Mouse (Mus musculus): ENCODE results near the gene Ccdc142. TPM values are rescaled to one million over a fixed set of nuclear protein-coding genes. Genes with fewer than 3 reads are reported as not detected.

Gene Ccdc142
- polyA plus RNA-seq (2015; fragmentation: Nextera tagmentation; extraction: Ambion mirVana), result 1.6 and 3.6 TPM in 2 replicates

- H3K4me3 ChIP-seq, result peak within 1 kb of the TSS; percentile 77
- H3K27ac ChIP-seq, result peak within 1 kb of the TSS; percentile 83
- H3K36me3 ChIP-seq, result 0 out of 2 replicates have a peak, but pooled peaks cover 3% of the 10 kb centered on the region
- peak; percentile 89 for ATAC-seq (ENCODE audit: low FRiP score, low read depth)
- no peaks in the 10 kb centered on the region for H3K9me3 ChIP-seq
- peak within 1 kb of the TSS; percentile 99 for H3K4me2 ChIP-seq (replicated peaks)
- H3K9ac ChIP-seq, result peak within 1 kb of the TSS; percentile 86
- peaks cover 2% of the 10 kb centered on the region; the same call in 1 of the 2 replicates for H3K27me3 ChIP-seq
- WGBS, result under 1% methylated on average over 25 of the region's 25 CpGs
- H3K4me1 ChIP-seq, result peaks cover 15% of the 10 kb centered on the region
Measured at GRCm38 (mm10) chr6:83101316-83101687, at the start of gene Ccdc142, which contains the start of gene Gm42688. TSS of gene Ccdc142 (plus strand) at chr6:83101601. TSS of gene Gm42688 (plus strand) at chr6:83101617.

GRCm38 (mm10) chr6:83053136-83053960, 48.1 kb upstream of the Ccdc142 start:
- peaks cover 59% of the 10 kb centered on the region for H3K36me3 ChIP-seq
- H3K9me3 ChIP-seq, result no peaks in the 10 kb centered on the region
- H3K27me3 ChIP-seq, result 0 out of 2 replicates have a peak, but pooled peaks cover under 1% of the 10 kb centered on the region
- peak overlapping the region; percentile 93 for H3K27ac ChIP-seq
- peak overlapping the region; percentile 77 for H3K4me2 ChIP-seq (replicated peaks)
- peaks cover 30% of the 10 kb centered on the region for H3K4me1 ChIP-seq
- WGBS, result 1% methylated on average over 26 of the region's 26 CpGs
- H3K9ac ChIP-seq, result peak overlapping the region; percentile 95
- peak overlapping the region; percentile 96 for H3K4me3 ChIP-seq
- no peak for ATAC-seq (ENCODE audit: low FRiP score, low read depth)

DNA sequence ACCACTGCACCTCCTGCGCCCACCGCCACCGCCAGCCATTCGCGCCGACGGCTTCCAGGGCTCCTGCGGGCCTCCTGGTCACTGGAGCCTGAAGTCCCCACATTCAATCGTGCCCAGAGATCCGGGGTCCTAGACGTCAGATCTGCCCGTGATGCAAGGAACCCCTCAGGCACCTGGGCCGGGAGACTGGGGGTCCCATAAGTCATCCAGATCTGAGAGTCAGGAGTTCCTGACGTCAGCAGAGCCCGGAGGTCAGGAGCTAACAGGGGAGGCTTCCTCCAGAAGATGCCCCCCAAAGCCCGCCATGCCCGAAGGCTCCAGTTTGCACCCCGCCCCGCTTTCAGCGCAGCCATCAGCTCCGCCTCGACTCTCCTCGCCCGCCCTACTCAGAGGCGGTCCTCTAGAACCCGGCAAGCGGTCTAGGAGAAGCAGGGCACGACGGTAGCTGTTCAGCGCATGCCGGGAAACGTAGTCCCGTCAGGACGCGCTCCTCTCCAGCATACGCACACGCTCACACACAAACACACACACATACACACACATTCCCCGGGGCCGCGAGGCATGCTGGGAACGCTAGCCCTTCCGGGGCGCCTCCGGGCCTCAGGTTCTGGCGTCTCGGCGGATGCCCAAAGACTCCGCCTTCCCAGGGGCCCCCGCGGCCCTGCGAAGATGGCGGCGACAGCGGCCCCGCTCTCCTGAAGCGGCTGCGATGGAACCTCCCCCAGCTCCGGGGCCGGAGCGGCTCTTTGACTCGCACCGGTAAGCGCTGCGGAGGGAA, 47.1 kb upstream of the Ccdc142 start, which contains the start of gene Aup1:
Gene Aup1, plus strand, starts transcription at position 448 of the 778 bp plus-strand sequence.
- peaks cover 30% of the 10 kb centered on the region for H3K4me1 ChIP-seq
- peak within 1 kb of the TSS; percentile 77 for H3K4me2 ChIP-seq (replicated peaks)
- no peaks in the 10 kb centered on the region for H3K9me3 ChIP-seq
- peak within 1 kb of the TSS; percentile 95 for H3K9ac ChIP-seq
- H3K27ac ChIP-seq, result peak within 1 kb of the TSS; percentile 93
- peak within 1 kb of the TSS; percentile 96 for H3K4me3 ChIP-seq
- H3K36me3 ChIP-seq, result peaks cover 55% of the 10 kb centered on the region
- under 1% methylated on average over 64 of the region's 64 CpGs for WGBS
- ATAC-seq (ENCODE audit: low FRiP score, low read depth), result peak; percentile 96
- peaks cover 9% of the 10 kb centered on the region for H3K27me3 ChIP-seq

- H3K4me1 ChIP-seq, result peaks cover 30% of the 10 kb centered on the region
- peak within 1 kb of the TSS; percentile 96 for H3K4me3 ChIP-seq
- ATAC-seq (ENCODE audit: low FRiP score, low read depth), result no peak; the same call in 1 of the 2 replicates
- H3K27ac ChIP-seq, result peak within 1 kb of the TSS; percentile 93
- H3K9me3 ChIP-seq, result no peaks in the 10 kb centered on the region
- under 1% methylated on average over 48 of the region's 50 CpGs for WGBS
- H3K9ac ChIP-seq, result peak within 1 kb of the TSS; percentile 95
- H3K4me2 ChIP-seq (replicated peaks), result peak within 1 kb of the TSS; percentile 77
- H3K36me3 ChIP-seq, result peaks cover 48% of the 10 kb centered on the region
- H3K27me3 ChIP-seq, result peaks cover 16% of the 10 kb centered on the region
Measured at GRCm38 (mm10) chr6:83054871-83055431, 46.5 kb upstream of the Ccdc142 start, which contains the start of gene Htra2. TSS of gene Htra2 (minus strand) at chr6:83055273.

GRCm38 (mm10) chr6:83057790-83058189, 43.6 kb upstream of the Ccdc142 start, which contains the start of gene Dqx1:
TSS of gene Dqx1 (plus strand) at chr6:83057844.
- no peak within 1 kb of the TSS; the same call in 1 of the 2 replicates for H3K4me3 ChIP-seq
- H3K4me1 ChIP-seq, result peaks cover 20% of the 10 kb centered on the region
- ATAC-seq (ENCODE audit: low FRiP score, low read depth), result no peak
- 55% methylated on average over 3 of the region's 3 CpGs for WGBS
- no peaks in the 10 kb centered on the region for H3K9me3 ChIP-seq
- H3K9ac ChIP-seq, result no peak within 1 kb of the TSS
- peaks cover 44% of the 10 kb centered on the region for H3K27me3 ChIP-seq
- no peak within 1 kb of the TSS for H3K27ac ChIP-seq
- H3K36me3 ChIP-seq, result peaks cover 27% of the 10 kb centered on the region
- no peak within 1 kb of the TSS for H3K4me2 ChIP-seq (replicated peaks)

DNA sequence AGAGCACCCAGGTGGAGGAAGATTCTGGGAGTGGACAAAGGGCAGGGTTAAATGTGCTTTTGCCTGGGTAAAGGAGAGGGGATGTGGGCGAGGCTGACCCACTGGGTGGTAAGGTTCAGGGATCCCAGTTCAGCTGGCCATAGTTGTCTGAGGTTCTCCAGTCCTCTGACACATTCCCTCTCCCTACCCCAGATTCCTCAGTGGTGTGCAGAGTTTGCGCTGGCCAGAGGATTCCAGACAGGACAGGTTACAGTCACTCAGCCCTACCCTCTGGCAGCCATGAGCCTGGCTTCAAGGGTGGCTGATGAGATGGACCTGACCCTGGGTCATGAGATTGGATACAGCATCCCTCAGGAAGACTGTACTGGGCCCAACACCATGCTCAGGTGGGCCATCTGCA, 42.7 kb upstream of the Ccdc142 start:
- WGBS, result 81% methylated on average over 2 of the region's 2 CpGs
- H3K27me3 ChIP-seq, result peaks cover 53% of the 10 kb centered on the region

GRCm38 (mm10) chr6:83065995-83066394, 35.4 kb upstream of the Ccdc142 start:
- 39% methylated on average over 8 of the region's 8 CpGs for WGBS
- H3K27ac ChIP-seq, result no peak overlapping the region
- peaks cover 100% of the 10 kb centered on the region for H3K27me3 ChIP-seq
- H3K9ac ChIP-seq, result no peak overlapping the region
- no peak for ATAC-seq (ENCODE audit: low FRiP score, low read depth)
- H3K4me2 ChIP-seq (replicated peaks), result no peak overlapping the region
- H3K4me1 ChIP-seq, result peaks cover 19% of the 10 kb centered on the region
- no peak overlapping the region for H3K4me3 ChIP-seq
- no peaks in the 10 kb centered on the region for H3K36me3 ChIP-seq
- H3K9me3 ChIP-seq, result no peaks in the 10 kb centered on the region

More for the DNA sequence above, 42.7 kb upstream of the Ccdc142 start:
- Histone ChIP-seq H3K4me2 (replicated peaks) (no peak overlapping the region), H3K9me3 (no peaks in the 10 kb centered on the region), H3K9ac (no peak overlapping the region), H3K36me3 (peaks cover 27% of the 10 kb centered on the region), H3K4me1 (peaks cover 13% of the 10 kb centered on the region), H3K4me3 (no peak overlapping the region), H3K27ac (no peak overlapping the region)
- ATAC-seq (ENCODE audit: low FRiP score, low read depth), result no peak

DNA sequence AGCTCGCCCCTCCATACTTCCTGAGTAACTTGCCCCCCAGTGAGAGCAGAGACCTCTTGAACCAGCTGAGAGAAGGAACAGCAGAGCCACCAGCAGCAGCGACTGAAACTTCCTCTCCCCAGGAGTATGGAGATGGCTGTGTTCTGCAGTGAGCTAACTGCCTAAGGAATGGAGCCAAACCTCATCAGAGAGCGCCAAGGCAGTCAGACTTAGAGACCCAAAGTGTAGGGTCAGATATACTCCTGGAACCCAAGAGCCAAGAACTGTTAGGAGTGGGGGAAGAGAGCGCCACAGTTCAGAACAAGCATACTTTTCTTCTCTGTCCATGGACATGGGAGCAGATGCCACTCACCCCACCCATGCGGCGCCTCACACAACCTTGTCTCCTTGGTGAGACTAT, 35.0 kb upstream of the Ccdc142 start:
- Histone ChIP-seq H3K4me3 (no peak overlapping the region), H3K27me3 (peaks cover 100% of the 10 kb centered on the region), H3K27ac (no peak overlapping the region), H3K36me3 (no peaks in the 10 kb centered on the region), H3K4me2 (replicated peaks) (no peak overlapping the region), H3K9ac (no peak overlapping the region), H3K4me1 (peaks cover 23% of the 10 kb centered on the region), H3K9me3 (no peaks in the 10 kb centered on the region)
- 28% methylated on average over 6 of the region's 6 CpGs for WGBS
- ATAC-seq (ENCODE audit: low FRiP score, low read depth), result no peak

- Histone ChIP-seq H3K4me1 (peaks cover 24% of the 10 kb centered on the region), H3K9me3 (no peaks in the 10 kb centered on the region), H3K9ac (no peak overlapping the region), H3K36me3 (no peaks in the 10 kb centered on the region), H3K4me2 (replicated peaks) (peak overlapping the region; percentile 48; the same call in 1 of the 2 replicates), H3K27ac (no peak overlapping the region), H3K4me3 (0 out of 2 replicates have a peak overlapping the region, but pooled peaks have one; percentile 24), H3K27me3 (peaks cover 100% of the 10 kb centered on the region)
- 8% methylated on average over 8 of the region's 8 CpGs for WGBS
- no peak for ATAC-seq (ENCODE audit: low FRiP score, low read depth)
Measured at GRCm38 (mm10) chr6:83068221-83068620, 33.2 kb upstream of the Ccdc142 start.

DNA sequence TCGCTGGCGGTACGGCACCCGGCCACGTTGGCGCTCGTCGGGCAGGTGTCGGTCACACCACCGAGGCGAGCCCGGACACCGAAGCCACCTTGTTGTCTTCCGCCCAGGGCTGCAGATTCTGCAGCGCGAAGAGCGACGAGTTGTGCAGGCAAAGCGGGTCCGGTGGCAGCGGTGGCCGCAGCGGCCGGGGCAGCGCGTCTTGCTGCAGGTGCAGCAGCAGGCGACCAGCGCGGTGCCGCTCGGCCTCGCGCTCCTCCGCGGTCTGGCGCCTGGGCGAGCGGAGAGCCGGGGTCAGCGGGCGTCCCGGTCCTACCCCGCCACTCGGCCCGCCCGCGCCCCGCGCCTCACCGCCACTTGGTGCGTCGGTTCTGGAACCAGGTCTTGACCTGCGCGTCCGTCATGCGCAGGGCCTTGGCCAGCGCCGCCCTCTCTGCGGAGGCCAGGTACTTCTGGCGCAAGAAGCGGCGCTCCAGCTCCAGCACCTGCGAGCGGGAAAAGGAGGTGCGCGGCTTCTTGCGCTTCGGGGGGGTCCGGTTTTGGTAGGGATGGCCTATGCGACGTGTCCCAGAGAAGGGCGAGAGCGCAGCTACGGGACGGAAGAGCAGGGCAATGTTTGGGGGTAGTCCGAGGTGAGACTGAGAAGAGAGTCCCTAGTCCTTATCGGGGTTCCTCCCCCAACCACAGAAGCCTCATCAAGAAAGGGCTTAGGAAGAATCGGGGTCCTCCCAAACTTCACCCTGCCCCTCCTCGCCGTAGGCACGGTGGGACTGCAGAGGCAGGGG, 32.5 kb upstream of the Ccdc142 start:
- Histone ChIP-seq H3K36me3 (no peaks in the 10 kb centered on the region), H3K4me1 (peaks cover 24% of the 10 kb centered on the region), H3K4me3 (peak overlapping the region; percentile 31), H3K9ac (no peak overlapping the region), H3K27me3 (peaks cover 99% of the 10 kb centered on the region), H3K4me2 (replicated peaks) (peak overlapping the region; percentile 48), H3K9me3 (no peaks in the 10 kb centered on the region), H3K27ac (no peak overlapping the region)
- 1% methylated on average over 79 of the region's 81 CpGs for WGBS
- no peak for ATAC-seq (ENCODE audit: low FRiP score, low read depth)

Data from limb, embryonic 13.5 days (tissue).